In genomic region chr11:114698496-114698895, GRCm38 (mm10) we compare ENCODE assay signal across 26 mouse cellular contexts. TPM values are rescaled to one million over a fixed set of nuclear protein-coding genes. Genes with fewer than 3 reads are reported as not detected.
DNase-seq lines count a peak whose midpoint lies in the region; ATAC-seq and TF ChIP-seq lines count a peak whose summit lies in the region.
"Had no signal": no experiment of that assay in that cellular context is flagged by ENCODE, and none has a peak within 500 bp of the region (broad histone marks: within the 10 kb centered on the region; RNA-seq: fewer than 3 reads in every experiment).

No protein-coding gene starts in this region.

- H3K27ac ChIP-seq in lung, embryonic 15.5 days, result 0 out of 2 replicates have a peak overlapping the region, but pooled peaks have one; percentile 17
- H3K27ac ChIP-seq in stomach, postnatal 0 days (replicated peaks), result no peak overlapping the region
- H3K27ac ChIP-seq: embryonic facial prominence, embryonic 10.5 days; embryonic facial prominence, embryonic 13.5 days; forebrain, embryonic 12.5 days; forebrain, embryonic 15.5 days; hindbrain, embryonic 10.5 days; hindbrain, embryonic 13.5 days; intestine, embryonic 15.5 days had no signal

- ATAC-seq in lung, embryonic 15.5 days (ENCODE audit: borderline replicate concordance, extremely low read depth, low FRiP score, low TSS enrichment), result no peak
- peak; percentile 27; the same call in 1 of the 2 replicates for ATAC-seq in stomach, postnatal 0 days (ENCODE audit: low FRiP score, low TSS enrichment)
- ATAC-seq: forebrain, embryonic 15.5 days; hindbrain, embryonic 16.5 days; intestine, embryonic 15.5 days had no signal

- no peaks in the 10 kb centered on the region for H3K27me3 ChIP-seq in lung, embryonic 15.5 days
- H3K27me3 ChIP-seq in stomach, postnatal 0 days (ENCODE audit: control insufficient read depth, insufficient read depth, low read length), result no peaks in the 10 kb centered on the region
- H3K27me3 ChIP-seq: embryonic facial prominence, embryonic 13.5 days; forebrain, embryonic 12.5 days; forebrain, embryonic 15.5 days; hindbrain, embryonic 13.5 days; intestine, embryonic 15.5 days had no signal

- intact Hi-C loops in gastrocnemius, postnatal 36 days (cut with DNase I), result no loop called here

- no peak overlapping the region for H3K4me3 ChIP-seq in lung, embryonic 15.5 days
- no peak overlapping the region for H3K4me3 ChIP-seq in stomach, postnatal 0 days (ENCODE audit: low read depth, low read length)
- H3K4me3 ChIP-seq: embryonic facial prominence, embryonic 10.5 days; embryonic facial prominence, embryonic 13.5 days; erythroblast, embryonic 14.5 days; forebrain, embryonic 12.5 days; forebrain, embryonic 15.5 days; hindbrain, embryonic 10.5 days; hindbrain, embryonic 13.5 days; intestine, embryonic 15.5 days had no signal

- H3K9me3 ChIP-seq in lung, embryonic 15.5 days, result no peaks in the 10 kb centered on the region
- no peaks in the 10 kb centered on the region for H3K9me3 ChIP-seq in stomach, postnatal 0 days (ENCODE audit: control insufficient read depth, low read length)
- H3K9me3 ChIP-seq: embryonic facial prominence, embryonic 10.5 days; embryonic facial prominence, embryonic 13.5 days; forebrain, embryonic 12.5 days; forebrain, embryonic 15.5 days; hindbrain, embryonic 10.5 days; hindbrain, embryonic 13.5 days; intestine, embryonic 15.5 days had no signal

- no peak for TF ChIP-seq CTCF in stomach, postnatal 0 days (IDR thresholded peaks at IDR 0.05; ENCODE audit: low read depth)

- peak; percentile 27 for DNase-seq in gastrocnemius, adult 18-20 months (ENCODE audit: low spot score)
- DNase-seq in gastrocnemius, postnatal 36 days, result no peak
- DNase-seq in heart, adult 18-20 months, result peak; percentile 46 to 59
- no peak for DNase-seq in heart, adult 8-10 months (ENCODE audit: low spot score)
- no peak for DNase-seq in lung, postnatal 36 days
- DNase-seq in stomach, postnatal 0 days (ENCODE audit: low spot score), result no peak
- DNase-seq: adrenal gland, adult 8-10 months; adrenal gland, postnatal 25 days; cerebellum, adult 11-12 months; cerebellum, adult 8-10 months; cerebellum, postnatal 10 days; cerebellum, postnatal 36 days; embryo, embryonic 11 days; gastrocnemius, postnatal 25 days had no signal

- H3K4me1 ChIP-seq in lung, embryonic 15.5 days, result no peaks in the 10 kb centered on the region; the same call in 1 of the 2 replicates
- H3K4me1 ChIP-seq in stomach, postnatal 0 days (replicated peaks; ENCODE audit: control insufficient read depth, insufficient read depth), result no peaks in the 10 kb centered on the region

- H3K4me2 ChIP-seq in lung, embryonic 15.5 days, result no peak overlapping the region
- no peak overlapping the region for H3K4me2 ChIP-seq in stomach, postnatal 0 days (replicated peaks; ENCODE audit: low read depth)
- H3K4me2 ChIP-seq: embryonic facial prominence, embryonic 13.5 days; forebrain, embryonic 12.5 days; forebrain, embryonic 15.5 days; hindbrain, embryonic 13.5 days; intestine, embryonic 15.5 days had no signal

- 86% methylated on average over 7 of the region's 7 CpGs for WGBS in lung, embryonic 15.5 days
- WGBS in stomach, postnatal 0 days, result 73% methylated on average over 7 of the region's 7 CpGs

- H3K9ac ChIP-seq in lung, embryonic 15.5 days, result no peak overlapping the region
- H3K9ac ChIP-seq in stomach, postnatal 0 days (ENCODE audit: low read length), result no peak overlapping the region
- H3K9ac ChIP-seq: embryonic facial prominence, embryonic 13.5 days; forebrain, embryonic 12.5 days; forebrain, embryonic 15.5 days; hindbrain, embryonic 13.5 days; intestine, embryonic 15.5 days had no signal

- TF ChIP-seq EP300 in stomach, postnatal 0 days (optimal IDR thresholded peaks at IDR 0.05), result no peak

- no peaks in the 10 kb centered on the region for H3K36me3 ChIP-seq in lung, embryonic 15.5 days
- no peaks in the 10 kb centered on the region; the same call in 1 of the 2 replicates for H3K36me3 ChIP-seq in stomach, postnatal 0 days (ENCODE audit: control insufficient read depth, insufficient read depth, low read length)
- H3K36me3 ChIP-seq: intestine, embryonic 15.5 days had no signal

RNA-seq across cellular contexts. Expression of gene Ttyh2, which starts 23.3 kb away (rescaled TPM):
- total RNA-seq in gastrocnemius, adult 18-20 months (2021), result 10 to 100 TPM; 15.6 to 16.7 TPM
- total RNA-seq in gastrocnemius, postnatal 36 days (2021), result 10 to 100 TPM; 16.0 to 19.4 TPM
- 1 to 10 TPM; 3.5 to 4.1 TPM for total RNA-seq in heart, adult 18-20 months (2021)
- 1 to 10 TPM; 3.0 to 4.6 (median 3.4) TPM for total RNA-seq in heart, adult 8-10 months (2022)
- 11.7 and 13.5 TPM in 2 replicates for polyA plus RNA-seq in lung, embryonic 15.5 days (2015; fragmentation: Nextera tagmentation; extraction: Ambion mirVana)
- 12.5 and 14.7 TPM in 2 replicates for polyA plus RNA-seq in stomach, postnatal 0 days (2015; fragmentation: Nextera tagmentation; extraction: Ambion mirVana)

RNA-seq across cellular contexts. Expression of gene Dnaic2, which starts 28.7 kb away (rescaled TPM):
- total RNA-seq in gastrocnemius, adult 18-20 months (2021), result under 1 TPM; 0.07 to 0.12 TPM
- under 1 TPM; 0.07 to 0.33 TPM for total RNA-seq in gastrocnemius, postnatal 36 days (2021)
- total RNA-seq in heart, adult 18-20 months (2021), result under 1 TPM in 1 of 2 experiments, not detected in 1; 0.46 TPM
- total RNA-seq in heart, adult 8-10 months (2022), result under 1 TPM in 1 of 4 experiments, not detected in 3; 0.47 TPM
- 3.4 and 3.9 TPM in 2 replicates for polyA plus RNA-seq in lung, embryonic 15.5 days (2015; fragmentation: Nextera tagmentation; extraction: Ambion mirVana)
- 0.35 and 0.36 TPM in 2 replicates for polyA plus RNA-seq in stomach, postnatal 0 days (2015; fragmentation: Nextera tagmentation; extraction: Ambion mirVana)
- total RNA-seq: granulocyte monocyte progenitor cell, adult 5-6 weeks had no signal
- polyA plus RNA-seq: activated CD4-positive, CD25-positive, alpha-beta regulatory T cell, adult 4 months; erythroblast, embryonic 14.5 days had no signal

RNA-seq across cellular contexts. Expression of gene Rpl38, which starts 30.2 kb away (rescaled TPM):
- 100 to 1,000 TPM; 619 to 713 TPM for total RNA-seq in gastrocnemius, adult 18-20 months (2021)
- total RNA-seq in gastrocnemius, postnatal 36 days (2021), result 100 to 1,000 TPM; 432 to 556 TPM
- 100 to 1,000 TPM; 681 to 698 TPM for total RNA-seq in heart, adult 18-20 months (2021)
- 100 to 1,000 TPM; 505 to 715 (median 618) TPM for total RNA-seq in heart, adult 8-10 months (2022)
- polyA plus RNA-seq in lung, embryonic 15.5 days (2015; fragmentation: Nextera tagmentation; extraction: Ambion mirVana), result 816 and 841 TPM in 2 replicates
- 1,058 and 1,265 TPM in 2 replicates for polyA plus RNA-seq in stomach, postnatal 0 days (2015; fragmentation: Nextera tagmentation; extraction: Ambion mirVana)

Comparison
In these comparisons a context has a peak if more than half of its experiments do, and no peak if none do; other contexts are left out.
1. DNase-seq: peak in gastrocnemius, adult 18-20 months (single experiment) and heart, adult 18-20 months (2 of 2); none in gastrocnemius, postnatal 36 days (0 of 2), heart, adult 8-10 months (single experiment), lung, postnatal 36 days (single experiment) and stomach, postnatal 0 days (single experiment).